Mouse (Mus musculus) lung, postnatal 0 days (tissue): Measurements from ENCODE around the gene Aacs.

Experiments
- CTCF ChIP-seq: IDR thresholded peaks from 2 replicates; pipeline ENCODE4 v1.5.1; 2016; ENCODE audit warnings: antibody characterized with exemption, mild to moderate bottlenecking
- EP300 ChIP-seq: IDR thresholded peaks from 2 replicates; pipeline ENCODE4 v1.6.1; 2016; ENCODE audit warnings: antibody characterized with exemption, mild to moderate bottlenecking, control low read depth

DNA sequence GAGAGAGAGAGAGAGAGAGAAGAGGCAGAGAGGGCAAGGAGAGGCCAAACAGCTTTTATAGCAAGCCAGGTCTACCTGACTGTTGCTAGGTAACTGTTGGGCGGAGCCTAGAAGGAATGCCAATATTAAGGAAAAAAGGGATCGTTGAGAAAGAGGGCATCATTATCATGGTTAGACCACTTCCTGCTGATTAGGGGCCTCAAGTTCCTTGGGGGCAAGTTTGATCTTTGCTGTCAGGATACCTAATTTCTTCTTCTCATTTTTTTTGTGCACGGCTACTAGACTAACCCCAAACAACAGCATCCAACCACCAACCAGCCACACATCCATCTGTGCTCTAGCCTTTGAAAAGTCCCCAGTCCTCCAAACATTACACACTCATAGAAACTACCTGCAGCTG is 31.7 kb upstream of the Aacs start:
- TF ChIP-seq CTCF, result no peak
- no peak for TF ChIP-seq EP300
